Mouse (Mus musculus) embryonic facial prominence, embryonic 12.5 days (tissue): ENCODE data around the gene Cd33. TPM values are rescaled to one million over a fixed set of nuclear protein-coding genes. Genes with fewer than 3 reads are reported as not detected.

Source experiments
- polyA plus RNA-seq: library from polyadenylated mRNA; unstranded; fragments of >200 nt; fragmentation: Nextera tagmentation; extraction: Ambion mirVana; gene quantifications from 2 replicates; pipeline ENCODE4 v1.2.1, GENCODE M21; 2016

The Cd33 gene
- polyA plus RNA-seq, 1 experiment from 2014 or later: 1.1 TPM

Other genes starting within 250 kb of the Cd33 start
- gene Zfp715, start 231.1 kb downstream of the Cd33 start, polyA plus RNA-seq: 15.5 and 16.1 TPM in 2 replicates
- gene Siglecf, start 193.1 kb downstream of the Cd33 start, polyA plus RNA-seq: 0.10 and 0.37 TPM in 2 replicates
- 0.04 and 0.09 TPM in 2 replicates for gene Siglecg, start 136.2 kb downstream of the Cd33 start, polyA plus RNA-seq
- gene Lim2, start 116.8 kb downstream of the Cd33 start, polyA plus RNA-seq: 1.9 and 3.9 TPM in 2 replicates
- gene Nkg7, start 107.4 kb downstream of the Cd33 start, polyA plus RNA-seq: 0.27 and 0.37 TPM in 2 replicates
- gene Cldnd2, start 103.6 kb downstream of the Cd33 start, polyA plus RNA-seq: not detected in 2 replicates
- 237 and 240 TPM in 2 replicates for gene Etfb, start 100.3 kb downstream of the Cd33 start, polyA plus RNA-seq
- gene Gm45233, start 100.3 kb downstream of the Cd33 start, polyA plus RNA-seq: 0.38 and 0.90 TPM in 2 replicates
- gene Vsig10l, start 81.3 kb downstream of the Cd33 start, polyA plus RNA-seq: 5.2 and 6.7 TPM in 2 replicates
- gene Iglon5, start 54.4 kb downstream of the Cd33 start, polyA plus RNA-seq: 1.9 and 2.0 TPM in 2 replicates
- gene 4931406B18Rik, start 38.5 kb downstream of the Cd33 start, polyA plus RNA-seq: not detected in 2 replicates
- 6.1 and 6.5 TPM in 2 replicates for gene Zfp658, start 17.8 kb upstream of the Cd33 start, polyA plus RNA-seq
- 15.1 and 16.5 TPM in 2 replicates for gene Zfp719, start 35.2 kb upstream of the Cd33 start, polyA plus RNA-seq
- gene Zfp819, start 62.7 kb upstream of the Cd33 start, polyA plus RNA-seq: 0.31 and 0.56 TPM in 2 replicates
- not detected in 2 replicates for gene Ceacam18, start 90.3 kb upstream of the Cd33 start, polyA plus RNA-seq
- 0.31 and 0.39 TPM in 2 replicates for gene Siglece, start 115.7 kb upstream of the Cd33 start, polyA plus RNA-seq
- 16.6 and 18.1 TPM in 2 replicates for gene Ctu1, start 127.6 kb upstream of the Cd33 start, polyA plus RNA-seq
- not detected in 2 replicates for gene Klk14, start 146.0 kb upstream of the Cd33 start, polyA plus RNA-seq
- 0.36 and 0.73 TPM in 2 replicates for gene Klk13, start 168.1 kb upstream of the Cd33 start, polyA plus RNA-seq
- gene Klk12, start 224.5 kb upstream of the Cd33 start, polyA plus RNA-seq: not detected in 2 replicates
- 0.13 and 0.27 TPM in 2 replicates for gene Klk11, start 230.2 kb upstream of the Cd33 start, polyA plus RNA-seq
- gene Klk10, start 236.6 kb upstream of the Cd33 start, polyA plus RNA-seq: 0.46 and 0.87 TPM in 2 replicates
- 0.14 TPM in 1 of 2 replicates, not detected in the other for gene Klk9, start 247.5 kb upstream of the Cd33 start, polyA plus RNA-seq